Mouse (Mus musculus) lung, adult 18-20 months (tissue): ENCODE results near the gene Proser1.

ENCODE experiments used
- DNase-seq, 2 experiments: peaks; one replicate each; pipeline ENCODE4 v3.0.0; 2022; ENCODE audit warnings: mixed read lengths in 2 of 2

Proser1 gene

GRCm38 (mm10) chr3:53463046-53463764 lies at the start of gene Proser1, which contains the start of gene Nhlrc3:
Gene Proser1, plus strand, starts transcription at chr3:53463666.
Gene Nhlrc3, minus strand, starts transcription at chr3:53463332.
- DNase-seq, result peak; percentile 96 to 97

GRCm38 (mm10) chr3:53413959-53414358 lies 49.5 kb upstream of the Proser1 start:
- no peak for DNase-seq

GRCm38 (mm10) chr3:53416036-53416506 lies 47.4 kb upstream of the Proser1 start:
- no peak for DNase-seq

GRCm38 (mm10) chr3:53417701-53418100 lies 45.8 kb upstream of the Proser1 start:
- no peak for DNase-seq

GRCm38 (mm10) chr3:53421656-53422055 lies 41.8 kb upstream of the Proser1 start:
- no peak for DNase-seq

- no peak for DNase-seq
These were observed 40.8 kb upstream of the Proser1 start for GRCm38 (mm10) chr3:53422691-53423090.

GRCm38 (mm10) chr3:53423576-53423975 lies 39.9 kb upstream of the Proser1 start:
- DNase-seq, result no peak

GRCm38 (mm10) chr3:53434610-53435009 lies 28.9 kb upstream of the Proser1 start:
- no peak for DNase-seq

- no peak for DNase-seq
These were observed 26.9 kb upstream of the Proser1 start for GRCm38 (mm10) chr3:53436550-53436949.

GRCm38 (mm10) chr3:53445540-53445939 lies 17.9 kb upstream of the Proser1 start:
- DNase-seq, result no peak

GRCm38 (mm10) chr3:53446801-53447200 lies 16.7 kb upstream of the Proser1 start:
- DNase-seq, result no peak

- peak in 1 of 2 experiments; percentile 62 for DNase-seq
These were observed 15.3 kb upstream of the Proser1 start for GRCm38 (mm10) chr3:53448208-53448607.

- no peak for DNase-seq
These were observed 12.8 kb upstream of the Proser1 start for GRCm38 (mm10) chr3:53450666-53451065.

GRCm38 (mm10) chr3:53452351-53452750 lies 11.1 kb upstream of the Proser1 start:
- peak; percentile 55 to 69 for DNase-seq

GRCm38 (mm10) chr3:53453346-53453745 lies 10.1 kb upstream of the Proser1 start:
- peak; percentile 40 to 57 for DNase-seq

- no peak for DNase-seq
These were observed 9.5 kb upstream of the Proser1 start for GRCm38 (mm10) chr3:53454005-53454404.

GRCm38 (mm10) chr3:53454561-53454960 lies 8.9 kb upstream of the Proser1 start:
- no peak for DNase-seq

GRCm38 (mm10) chr3:53454984-53455383 lies 8.5 kb upstream of the Proser1 start:
- peak in 1 of 2 experiments; percentile 26 for DNase-seq

- no peak for DNase-seq
These were observed 5.7 kb upstream of the Proser1 start for GRCm38 (mm10) chr3:53457750-53458149.

- DNase-seq, result peak; percentile 23 to 42
These were observed 3.4 kb upstream of the Proser1 start for GRCm38 (mm10) chr3:53460106-53460505.

- DNase-seq, result no peak
These were observed 793 bp upstream of the Proser1 start for GRCm38 (mm10) chr3:53462701-53463045.

- DNase-seq, result no peak
These were observed 274 bp downstream of the Proser1 start for GRCm38 (mm10) chr3:53463765-53464114.

GRCm38 (mm10) chr3:53464146-53464698 lies 756 bp downstream of the Proser1 start:
- no peak for DNase-seq

- DNase-seq, result no peak
These were observed 1.9 kb downstream of the Proser1 start for GRCm38 (mm10) chr3:53465330-53465729.

GRCm38 (mm10) chr3:53466481-53466880 lies 3.0 kb downstream of the Proser1 start:
- no peak for DNase-seq
